ENCODE assay signal across 10 mouse cellular contexts in genomic region chr2:43851195-43851594, GRCm38 (mm10).
DNase-seq lines count a peak whose midpoint lies in the region; ATAC-seq and TF ChIP-seq lines count a peak whose summit lies in the region.
"Had no signal": no experiment of that assay in that cellular context is flagged by ENCODE, and none has a peak within 500 bp of the region (broad histone marks: within the 10 kb centered on the region; RNA-seq: fewer than 3 reads in every experiment).

No protein-coding gene starts in this region.

- no peaks in the 10 kb centered on the region for H3K9me3 ChIP-seq in ES-E14 (ENCODE audit: control insufficient read depth, insufficient read depth, low read depth, low read length)
- H3K9me3 ChIP-seq in embryonic facial prominence, embryonic 11.5 days (replicated peaks; ENCODE audit: control insufficient read depth, low read length): no peaks in the 10 kb centered on the region
- H3K9me3 ChIP-seq: limb, embryonic 15.5 days had no signal

- no peak overlapping the region for H3K4me2 ChIP-seq in embryonic facial prominence, embryonic 11.5 days (ENCODE audit: low read depth, low read length)
- H3K4me2 ChIP-seq: limb, embryonic 15.5 days had no signal

- no peaks in the 10 kb centered on the region for H3K27me3 ChIP-seq in embryonic facial prominence, embryonic 11.5 days (ENCODE audit: control insufficient read depth, insufficient read depth, low read length)
- H3K27me3 ChIP-seq: limb, embryonic 15.5 days had no signal

- H3K4me1 ChIP-seq in ES-E14 (ENCODE audit: control insufficient read depth in 2 of 2, insufficient read depth in 2 of 2, low read length in 2 of 2, poor library complexity in 1 of 2): no peaks in the 10 kb centered on the region
- no peaks in the 10 kb centered on the region for H3K4me1 ChIP-seq in embryonic facial prominence, embryonic 11.5 days (ENCODE audit: control insufficient read depth, insufficient read depth, low read length)
- H3K4me1 ChIP-seq: limb, embryonic 15.5 days had no signal

- no peak overlapping the region for H3K4me3 ChIP-seq in ES-E14 (ENCODE audit: insufficient read depth in 1 of 2, low read depth in 1 of 2, low read length in 2 of 2, poor library complexity in 1 of 2, severe bottlenecking in 1 of 2)
- no peak overlapping the region for H3K4me3 ChIP-seq in embryonic facial prominence, embryonic 11.5 days (ENCODE audit: low read depth, low read length)
- H3K4me3 ChIP-seq: erythroblast, embryonic 14.5 days; limb, embryonic 15.5 days had no signal

- peak; percentile 28 for DNase-seq in adrenal gland, postnatal 10 days
- no peak for DNase-seq in adrenal gland, adult 2 months
- DNase-seq in layer of hippocampus, adult 11-12 months (ENCODE audit: low spot score): peak; percentile 15
- no peak for DNase-seq in layer of hippocampus, adult 9-10 months (ENCODE audit: low spot score)
- DNase-seq in ES-E14 (ENCODE audit: low read depth, low spot score): peak; percentile 4
- DNase-seq in embryonic facial prominence, embryonic 11.5 days (ENCODE audit: low spot score): peak; percentile 22
- peak; percentile 9 for DNase-seq in retina, adult 2 months (ENCODE audit: low read depth, low spot score)
- DNase-seq in adrenal gland, adult 18-20 months (ENCODE audit: low spot score in 2 of 2): no peak

- H3K36me3 ChIP-seq in ES-E14 (ENCODE audit: control insufficient read depth, insufficient read depth, low read length, poor library complexity, severe bottlenecking): no peaks in the 10 kb centered on the region
- no peaks in the 10 kb centered on the region for H3K36me3 ChIP-seq in embryonic facial prominence, embryonic 11.5 days (replicated peaks; ENCODE audit: control insufficient read depth, insufficient read depth, low read depth, low read length)
- H3K36me3 ChIP-seq: limb, embryonic 15.5 days had no signal

- H3K9ac ChIP-seq in ES-E14 (ENCODE audit: insufficient read depth, low read depth, low read length, poor library complexity, severe bottlenecking): no peak overlapping the region
- no peak overlapping the region for H3K9ac ChIP-seq in embryonic facial prominence, embryonic 11.5 days (replicated peaks; ENCODE audit: low read length)
- H3K9ac ChIP-seq: limb, embryonic 15.5 days had no signal

- in situ Hi-C loops in ES-E14 (cut with MboI; ENCODE audit: low sequenced_read_pairs in 2 of 2, unreplicated experiment in 2 of 2): no loop called here

- 57% methylated on average over 3 of the region's 3 CpGs for WGBS in embryonic facial prominence, embryonic 11.5 days

- H3K27ac ChIP-seq in ES-E14 (ENCODE audit: insufficient read depth, low read depth, low read length, poor library complexity, severe bottlenecking): no peak overlapping the region
- H3K27ac ChIP-seq in embryonic facial prominence, embryonic 11.5 days (replicated peaks; ENCODE audit: low read depth, low read length): no peak overlapping the region
- H3K27ac ChIP-seq: limb, embryonic 15.5 days had no signal

- no peak for ATAC-seq in embryonic facial prominence, embryonic 11.5 days (replicated peaks; ENCODE audit: insufficient number of reproducible peaks, low FRiP score, low TSS enrichment, low read depth)

TF ChIP-seq in ES-E14, 5 proteins besides CTCF, POLR2A, EP300 and RAD21:
- no peak for TF ChIP-seq CHD2 (IDR thresholded peaks at IDR 0.05; ENCODE audit: low read depth, low read length)
- TF ChIP-seq MAFK (IDR thresholded peaks at IDR 0.05; ENCODE audit: insufficient read depth, low read depth, low read length): no peak
- TF ChIP-seq HCFC1 (IDR thresholded peaks at IDR 0.05; ENCODE audit: borderline replicate concordance, insufficient read depth, low read length): no peak
- no peak; the same call in 1 of the 2 replicates for TF ChIP-seq ZC3H11A (IDR thresholded peaks at IDR 0.05; ENCODE audit: borderline replicate concordance, low read depth, low read length)
- no peak for TF ChIP-seq ZNF384 (IDR thresholded peaks at IDR 0.05; ENCODE audit: low read depth, low read length)

Comparison
In these comparisons a context has a peak if more than half of its experiments do, and no peak if none do; other contexts are left out.
1. DNase-seq: peak in adrenal gland, postnatal 10 days (single experiment), layer of hippocampus, adult 11-12 months (single experiment), ES-E14 (single experiment), embryonic facial prominence, embryonic 11.5 days (single experiment) and retina, adult 2 months (single experiment); none in adrenal gland, adult 2 months (single experiment), layer of hippocampus, adult 9-10 months (single experiment) and adrenal gland, adult 18-20 months (0 of 2).